Mouse (Mus musculus) hindbrain, embryonic 12.5 days (tissue): ENCODE results near the gene Hps6. TPM values are rescaled to one million over a fixed set of nuclear protein-coding genes. Genes with fewer than 3 reads are reported as not detected.

Experiments
- ATAC-seq: fragments of 200-750 bp; cut with Nextera tagmentation; 2 replicates; pipeline ENCODE4 v1.8.0; 2017; ENCODE audit warnings: moderate TSS enrichment; ENCODE audit not compliant: low FRiP score
- H3K27ac ChIP-seq: fragments of 300-500 bp; sonication (generic); 2 replicates; pipeline ENCODE4 v1.5.1; 2016; ENCODE audit warnings: mild to moderate bottlenecking
- H3K27me3 ChIP-seq: fragments of 300-500 bp; sonication (generic); 2 replicates; pipeline ENCODE4 v1.6.1; 2016; ENCODE audit warnings: mild to moderate bottlenecking
- H3K36me3 ChIP-seq: fragments of 300-500 bp; sonication (generic); 2 replicates; pipeline ENCODE4 v1.6.1; 2016; ENCODE audit warnings: mild to moderate bottlenecking
- H3K4me1 ChIP-seq: fragments of 300-500 bp; sonication (generic); 2 replicates; pipeline ENCODE4 v1.6.1; 2016
- H3K4me2 ChIP-seq: fragments of 300-500 bp; sonication (generic); replicated peaks from 2 replicates; pipeline ENCODE4 v1.6.1; 2016; ENCODE audit warnings: mild to moderate bottlenecking
- H3K4me3 ChIP-seq: fragments of 300-500 bp; sonication (generic); 2 replicates; pipeline ENCODE4 v1.5.1; 2016; ENCODE audit warnings: mild to moderate bottlenecking
- H3K9ac ChIP-seq: fragments of 300-500 bp; sonication (generic); 2 replicates; pipeline ENCODE4 v1.6.1; 2016; ENCODE audit warnings: mild to moderate bottlenecking, moderate library complexity
- H3K9me3 ChIP-seq: fragments of 300-500 bp; sonication (generic); replicated peaks from 2 replicates; pipeline ENCODE4 v1.6.1; 2016; ENCODE audit warnings: mild to moderate bottlenecking
- WGBS: fragments of 180-500 bp; shearing (Covaris S2); methylation state at CpG from one replicate; pipeline ENCODE4 v1.1.7; 2016; 5-methylcytosine and 5-hydroxymethylcytosine counted together
- polyA plus RNA-seq: library from polyadenylated mRNA; unstranded; fragments of >200 nt; fragmentation: Nextera tagmentation; extraction: Ambion mirVana; gene quantifications from 2 replicates; pipeline ENCODE4 v1.2.1, GENCODE M21; 2016

Gene Hps6
- polyA plus RNA-seq, 1 experiment from 2014 or later: 5.1 TPM

DNA sequence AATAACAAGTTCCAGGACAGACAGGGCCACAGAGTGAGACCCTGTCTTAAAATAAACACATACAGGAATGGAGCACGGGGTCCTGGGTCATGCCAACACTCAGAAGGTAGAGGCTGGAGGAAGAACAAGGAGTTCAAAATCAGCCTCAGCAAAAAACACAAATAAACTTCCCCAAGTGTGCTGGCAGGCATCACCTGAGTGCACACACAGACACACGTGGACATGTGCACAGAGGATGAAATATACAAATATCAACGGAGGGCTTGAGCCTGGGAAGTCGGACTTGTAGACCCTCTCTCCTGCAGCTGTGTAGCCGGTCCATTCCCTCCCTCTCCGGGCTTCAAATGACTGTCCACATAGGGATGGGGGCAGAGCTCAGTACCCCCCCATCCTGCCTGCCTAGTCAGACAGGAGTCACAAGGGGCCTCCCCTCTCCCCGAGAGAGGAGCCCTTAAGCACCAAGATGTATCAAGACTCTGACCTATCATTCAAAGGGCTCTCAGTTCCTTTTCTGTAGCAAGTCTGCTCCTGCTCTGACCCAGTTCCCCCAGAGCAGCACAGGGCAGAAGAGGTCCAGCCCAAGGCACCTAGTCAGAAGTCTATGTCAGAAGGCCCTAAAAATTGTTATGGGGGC is 38.1 kb downstream of the Hps6 start:
- H3K9me3 ChIP-seq: no peaks in the 10 kb centered on the region
- H3K36me3 ChIP-seq: peaks cover 1% of the 10 kb centered on the region; the same call in 1 of the 2 replicates
- peak overlapping the region; percentile 99 for H3K9ac ChIP-seq
- H3K4me3 ChIP-seq: peak overlapping the region; percentile 90
- no peaks in the 10 kb centered on the region for H3K27me3 ChIP-seq
- H3K27ac ChIP-seq: peak overlapping the region; percentile 99
- ATAC-seq: no peak
- 9% methylated on average over 7 of the region's 7 CpGs for WGBS
- H3K4me2 ChIP-seq: peak overlapping the region; percentile 84
- peaks cover 72% of the 10 kb centered on the region for H3K4me1 ChIP-seq

DNA sequence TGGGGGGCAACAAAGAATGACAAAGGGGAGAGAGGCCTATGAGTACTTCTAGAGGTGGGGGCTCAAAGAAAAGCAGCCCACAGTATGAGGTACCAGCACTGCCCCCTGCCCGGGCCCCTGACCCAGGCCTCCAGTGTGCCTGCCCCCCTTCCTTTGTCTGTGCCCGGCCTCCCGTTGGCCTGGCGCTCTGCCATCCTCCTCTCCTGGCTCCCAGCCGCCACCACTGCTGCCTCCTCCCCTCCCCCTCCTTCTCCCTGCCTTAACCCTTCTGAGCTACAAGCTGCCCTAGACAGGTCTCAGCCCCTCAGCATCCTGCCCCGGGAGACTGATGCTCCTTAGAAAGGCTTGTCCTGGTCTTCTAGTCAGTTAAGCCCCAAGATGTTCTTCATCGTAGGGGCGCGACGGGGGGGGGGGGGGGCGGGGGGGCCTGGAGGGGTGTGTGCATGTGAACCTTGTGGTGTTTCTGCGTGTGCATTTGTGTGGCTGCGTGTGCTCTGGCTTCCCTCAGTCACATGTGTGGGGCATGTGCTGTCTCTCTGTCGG is 38.7 kb downstream of the Hps6 start:
- Histone ChIP-seq H3K4me1 (peaks cover 68% of the 10 kb centered on the region), H3K27ac (peak overlapping the region; percentile 99), H3K27me3 (no peaks in the 10 kb centered on the region), H3K4me2 (peak overlapping the region; percentile 84), H3K36me3 (no peaks in the 10 kb centered on the region), H3K9me3 (no peaks in the 10 kb centered on the region), H3K9ac (peak overlapping the region; percentile 99), H3K4me3 (peak overlapping the region; percentile 90)
- ATAC-seq: peak; percentile 70
- WGBS: 3% methylated on average over 12 of the region's 14 CpGs

DNA sequence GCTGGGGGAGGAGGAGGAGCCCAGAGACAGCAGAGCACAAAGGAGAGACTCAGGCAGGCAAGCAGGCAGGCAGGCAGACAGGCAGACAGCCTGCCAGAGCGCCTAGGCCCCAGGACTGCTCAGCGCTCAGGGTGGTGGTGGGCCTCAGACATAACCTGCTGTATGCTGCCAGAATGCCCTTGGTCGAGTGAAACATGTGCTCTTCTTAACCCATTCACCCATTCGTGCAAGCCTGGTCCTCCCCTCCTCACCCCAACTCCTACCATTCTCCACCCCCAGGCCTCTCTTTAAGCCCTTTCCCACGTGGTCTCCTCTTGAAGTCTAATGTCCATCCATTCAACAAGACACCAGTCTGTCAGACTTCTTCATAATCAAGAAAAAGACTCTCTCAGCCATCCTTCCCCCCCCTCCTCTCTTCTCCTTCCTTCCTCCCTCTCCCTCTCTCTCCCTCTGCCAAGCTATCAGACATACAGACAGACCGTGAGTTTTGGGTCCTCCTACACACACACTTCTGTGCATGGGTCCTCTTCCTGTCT is 39.2 kb downstream of the Hps6 start:
- H3K27me3 ChIP-seq: no peaks in the 10 kb centered on the region
- WGBS: 4% methylated on average over 6 of the region's 6 CpGs
- H3K36me3 ChIP-seq: no peaks in the 10 kb centered on the region
- peak overlapping the region; percentile 84 for H3K4me2 ChIP-seq
- peak; percentile 46 for ATAC-seq
- no peaks in the 10 kb centered on the region for H3K9me3 ChIP-seq
- peak overlapping the region; percentile 90 for H3K4me3 ChIP-seq
- peaks cover 62% of the 10 kb centered on the region for H3K4me1 ChIP-seq
- peak overlapping the region; percentile 99 for H3K27ac ChIP-seq
- peak overlapping the region; percentile 99 for H3K9ac ChIP-seq

- peak overlapping the region; percentile 84 for H3K4me2 ChIP-seq
- peak overlapping the region; percentile 99 for H3K27ac ChIP-seq
- no peaks in the 10 kb centered on the region for H3K27me3 ChIP-seq
- H3K4me1 ChIP-seq: peaks cover 56% of the 10 kb centered on the region
- no peaks in the 10 kb centered on the region for H3K36me3 ChIP-seq
- peak overlapping the region; percentile 99 for H3K9ac ChIP-seq
- no peak for ATAC-seq
- no peaks in the 10 kb centered on the region for H3K9me3 ChIP-seq
- 65% methylated on average over 7 of the region's 7 CpGs for WGBS
- H3K4me3 ChIP-seq: peak overlapping the region; percentile 90
Measured at GRCm38 (mm10) chr19:46043380-46043779, 40.1 kb downstream of the Hps6 start.

DNA sequence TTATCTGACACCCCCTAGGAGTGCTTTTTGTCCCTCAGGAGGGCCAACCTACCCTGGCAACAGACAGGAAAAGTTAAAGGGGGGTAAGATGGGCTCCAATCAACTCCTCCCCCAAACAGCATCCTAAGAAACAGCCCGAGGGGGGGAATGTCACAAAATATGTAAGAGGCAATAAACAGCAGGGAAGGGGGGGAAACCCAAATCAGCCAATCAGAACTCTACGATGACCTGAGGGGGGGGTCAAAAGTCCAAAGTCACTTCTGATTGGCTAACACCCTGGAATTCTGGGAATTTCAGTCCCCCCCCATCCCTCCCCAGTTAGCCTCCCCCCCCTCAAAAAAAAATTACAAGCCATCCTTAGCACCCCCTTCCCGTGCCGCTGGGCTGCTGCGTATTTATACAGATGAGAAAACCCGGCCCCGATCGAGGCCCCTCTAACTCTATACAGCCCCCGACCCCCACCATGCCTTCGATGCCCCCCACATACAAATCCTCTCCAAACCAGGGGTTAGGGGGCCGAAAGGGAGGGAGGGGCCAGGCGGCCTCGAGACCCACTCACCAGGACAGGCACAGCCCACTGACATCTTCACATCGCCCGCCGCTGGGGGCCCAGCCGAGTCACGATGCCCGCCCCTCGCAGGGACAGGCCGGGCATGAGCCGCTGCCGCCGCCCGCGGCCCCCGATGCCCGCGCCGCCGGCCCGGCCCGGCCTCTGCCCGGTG is 41.1 kb downstream of the Hps6 start, which contains the start of gene Pprc1:
Gene Pprc1, plus strand, starts transcription at position 616 of the 722 bp plus-strand sequence.
- H3K27me3 ChIP-seq: no peaks in the 10 kb centered on the region
- H3K36me3 ChIP-seq: no peaks in the 10 kb centered on the region
- peak within 1 kb of the TSS; percentile 99 for H3K27ac ChIP-seq
- H3K4me3 ChIP-seq: peak within 1 kb of the TSS; percentile 90
- H3K4me1 ChIP-seq: peaks cover 56% of the 10 kb centered on the region
- H3K4me2 ChIP-seq: peak within 1 kb of the TSS; percentile 84
- ATAC-seq: no peak
- H3K9ac ChIP-seq: peak within 1 kb of the TSS; percentile 99
- WGBS: 0% methylated on average over 33 of the region's 34 CpGs
- H3K9me3 ChIP-seq: no peaks in the 10 kb centered on the region

DNA sequence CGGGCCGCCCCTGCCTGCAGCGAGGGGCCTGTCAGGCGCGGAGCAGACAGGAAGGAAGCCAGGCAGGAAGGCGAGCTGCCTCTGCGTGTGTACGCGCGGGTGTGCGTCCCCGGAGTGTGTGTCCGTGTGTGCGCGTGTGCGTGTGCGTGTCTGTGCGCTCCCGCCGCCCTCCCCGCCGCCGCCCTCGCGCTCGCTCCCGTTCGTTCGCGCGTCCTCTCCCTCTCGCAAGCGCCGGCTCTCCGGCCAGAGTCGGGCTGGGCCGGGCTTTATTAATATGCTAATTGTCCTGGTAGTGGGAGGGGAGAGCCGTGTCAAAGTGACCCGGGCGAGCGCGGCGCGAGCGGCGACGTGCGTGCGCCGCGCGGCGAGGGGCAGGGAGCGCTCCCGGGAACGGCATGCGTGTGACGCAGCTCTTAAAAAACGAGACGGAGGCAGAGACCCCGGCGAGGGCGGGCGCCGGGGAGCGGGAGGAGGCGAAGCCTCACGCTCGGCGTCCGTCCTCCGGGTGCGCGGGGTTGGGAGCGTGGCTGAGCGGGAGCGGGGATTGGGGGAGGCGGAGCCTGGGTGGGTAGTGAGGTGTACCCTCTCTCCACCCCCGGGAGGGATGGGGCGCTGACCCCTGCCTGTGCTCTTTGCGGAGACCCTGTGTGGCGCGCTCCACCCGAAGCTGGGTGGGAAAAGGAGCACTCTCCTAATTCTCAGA is 41.8 kb downstream of the Hps6 start, which contains the start of gene Ldb1:
Gene Ldb1, minus strand, starts transcription at position 222 of the 703 bp plus-strand sequence.
- Histone ChIP-seq H3K9ac (peak within 1 kb of the TSS; percentile 99), H3K4me1 (peaks cover 51% of the 10 kb centered on the region), H3K9me3 (no peaks in the 10 kb centered on the region), H3K4me2 (peak within 1 kb of the TSS; percentile 84), H3K4me3 (peak within 1 kb of the TSS; percentile 90), H3K27ac (peak within 1 kb of the TSS; percentile 99), H3K27me3 (no peaks in the 10 kb centered on the region), H3K36me3 (no peaks in the 10 kb centered on the region)
- peak; percentile 65 for ATAC-seq
- WGBS: under 1% methylated on average over 58 of the region's 84 CpGs

DNA sequence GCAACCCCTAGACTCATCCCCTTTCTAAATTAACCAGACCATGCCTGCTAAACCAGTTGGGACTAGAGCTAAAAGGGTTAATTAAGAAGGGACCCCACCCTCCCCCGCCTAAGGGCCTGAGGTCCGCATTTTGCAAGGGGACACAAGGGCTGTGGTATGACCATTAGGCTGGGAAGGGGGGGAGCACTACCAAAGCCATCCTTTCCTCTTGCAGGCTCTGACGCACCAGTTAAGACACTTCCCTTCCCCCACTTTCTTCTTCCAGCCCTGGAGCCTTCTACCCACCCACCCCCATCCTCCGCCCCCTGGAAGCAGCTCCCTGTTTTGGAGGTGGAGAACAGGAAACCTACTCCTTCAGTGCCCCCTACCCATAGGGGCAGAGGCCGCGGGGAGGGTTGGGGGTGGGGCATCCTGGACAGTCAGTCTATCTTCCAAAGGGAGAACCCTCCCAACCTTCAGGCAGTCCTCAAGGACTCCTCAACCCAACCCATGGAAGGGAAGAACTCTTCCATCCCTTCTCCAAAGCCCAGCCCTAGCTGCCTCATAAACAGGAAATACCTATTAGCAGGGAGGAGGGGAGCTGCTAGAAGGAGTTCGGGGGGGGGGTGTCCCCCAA is 42.5 kb downstream of the Hps6 start:
- Histone ChIP-seq H3K36me3 (no peaks in the 10 kb centered on the region), H3K4me2 (peak overlapping the region; percentile 84), H3K9me3 (no peaks in the 10 kb centered on the region), H3K27me3 (no peaks in the 10 kb centered on the region), H3K9ac (peak overlapping the region; percentile 99), H3K4me1 (peaks cover 44% of the 10 kb centered on the region), H3K4me3 (peak overlapping the region; percentile 90), H3K27ac (peak overlapping the region; percentile 99)
- ATAC-seq: peak; percentile 17; the same call in 1 of the 2 replicates
- WGBS: 0% methylated on average over 7 of the region's 7 CpGs

DNA sequence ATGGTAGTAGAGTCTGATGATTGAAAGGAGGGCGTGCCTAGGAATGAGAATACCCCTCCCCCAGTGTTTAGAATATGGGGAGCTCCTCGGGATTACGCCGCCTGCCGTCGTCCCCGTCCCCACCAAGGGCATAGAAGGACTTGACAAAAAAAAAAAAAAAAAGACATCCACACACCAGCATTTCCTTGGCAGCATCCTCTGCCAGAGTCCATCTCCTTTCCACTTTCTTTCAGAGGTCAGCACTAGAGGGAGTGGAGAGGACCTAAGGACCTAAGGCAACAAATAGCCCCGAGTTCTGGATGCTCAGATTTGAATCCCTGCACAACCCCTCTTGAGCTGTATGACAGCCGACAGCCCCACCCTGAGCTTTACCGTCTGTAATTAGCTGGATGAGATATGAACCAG is 43.3 kb downstream of the Hps6 start:
- Histone ChIP-seq H3K27ac (peak overlapping the region; percentile 40; the same call in 1 of the 2 replicates), H3K4me2 (no peak overlapping the region)

GRCm38 (mm10) chr19:46047426-46047825 is 44.1 kb downstream of the Hps6 start:
- H3K27ac ChIP-seq: no peak overlapping the region
- no peak overlapping the region for H3K4me2 ChIP-seq
- H3K36me3 ChIP-seq: no peaks in the 10 kb centered on the region
- H3K9ac ChIP-seq: no peak overlapping the region
- peaks cover 28% of the 10 kb centered on the region for H3K4me1 ChIP-seq
- no peaks in the 10 kb centered on the region for H3K27me3 ChIP-seq
- no peak overlapping the region for H3K4me3 ChIP-seq
- no peaks in the 10 kb centered on the region for H3K9me3 ChIP-seq
- ATAC-seq: no peak
- 72% methylated on average over 2 of the region's 2 CpGs for WGBS

More for the DNA sequence above, 43.3 kb downstream of the Hps6 start:
- H3K36me3 ChIP-seq: no peaks in the 10 kb centered on the region
- H3K4me1 ChIP-seq: peaks cover 36% of the 10 kb centered on the region
- H3K9me3 ChIP-seq: no peaks in the 10 kb centered on the region
- 8% methylated on average over 8 of the region's 10 CpGs for WGBS
- ATAC-seq: no peak
- no peak overlapping the region for H3K9ac ChIP-seq
- no peak overlapping the region for H3K4me3 ChIP-seq
- H3K27me3 ChIP-seq: no peaks in the 10 kb centered on the region

GRCm38 (mm10) chr19:46049129-46049528 is 45.8 kb downstream of the Hps6 start:
- Histone ChIP-seq H3K27me3 (no peaks in the 10 kb centered on the region), H3K9me3 (no peaks in the 10 kb centered on the region), H3K4me1 (peaks cover 11% of the 10 kb centered on the region), H3K27ac (no peak overlapping the region), H3K36me3 (no peaks in the 10 kb centered on the region), H3K4me2 (no peak overlapping the region), H3K9ac (no peak overlapping the region), H3K4me3 (no peak overlapping the region)
- 76% methylated on average over 4 of the region's 4 CpGs for WGBS
- no peak for ATAC-seq

DNA sequence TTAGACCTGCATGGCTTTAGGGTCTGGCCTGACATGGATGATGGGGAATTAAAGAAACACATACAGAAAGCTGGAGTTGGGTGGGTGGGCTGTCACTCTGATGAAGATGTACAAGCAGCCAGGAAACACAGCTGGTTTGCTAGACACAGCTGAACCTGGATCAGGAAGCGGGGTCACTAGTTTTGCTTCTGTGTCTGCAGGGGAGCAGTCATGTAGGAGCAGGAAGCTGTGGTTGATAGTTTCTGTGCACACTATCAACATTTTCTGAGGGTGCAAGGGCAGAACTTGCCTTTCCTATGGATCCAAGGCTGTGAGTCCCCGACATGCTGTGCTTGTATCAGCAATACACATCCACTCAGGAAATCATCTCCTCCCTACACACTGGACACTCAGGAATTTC is 47.2 kb downstream of the Hps6 start:
- no peak overlapping the region for H3K4me3 ChIP-seq
- no peak overlapping the region for H3K27ac ChIP-seq
- no peak overlapping the region for H3K4me2 ChIP-seq
- H3K27me3 ChIP-seq: no peaks in the 10 kb centered on the region
- no peak for ATAC-seq
- 82% methylated on average over 2 of the region's 2 CpGs for WGBS
- peaks cover 9% of the 10 kb centered on the region for H3K4me1 ChIP-seq
- no peak overlapping the region for H3K9ac ChIP-seq
- no peaks in the 10 kb centered on the region for H3K36me3 ChIP-seq
- H3K9me3 ChIP-seq: no peaks in the 10 kb centered on the region
